ENCODE assay signal across 8 mouse cellular contexts in the genomic region with DNA sequence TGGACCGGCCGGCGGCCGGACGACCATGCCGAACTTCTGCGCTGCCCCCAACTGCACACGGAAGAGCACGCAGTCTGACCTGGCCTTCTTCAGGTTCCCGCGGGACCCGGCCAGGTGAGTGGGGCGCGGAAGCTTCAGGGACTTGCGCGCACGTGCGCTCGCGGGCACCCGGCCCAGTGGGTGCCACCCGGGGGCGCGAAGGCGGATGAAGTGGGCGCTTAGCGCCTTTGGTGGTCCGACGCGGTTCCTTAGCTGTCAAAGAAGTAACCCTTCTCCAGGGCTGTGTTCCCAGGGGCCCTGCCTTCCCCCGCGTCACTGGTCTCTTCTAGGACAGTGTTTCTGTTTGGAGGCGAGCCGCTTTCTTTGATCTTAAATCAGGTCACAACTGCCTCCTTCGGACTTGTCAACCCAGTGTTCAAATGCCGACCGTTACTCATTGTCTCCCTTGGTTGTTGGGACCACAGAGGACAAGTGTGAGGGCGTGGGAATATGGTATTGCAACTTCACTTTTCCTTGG. TPM values are rescaled to one million over a fixed set of nuclear protein-coding genes. Genes with fewer than 3 reads are reported as not detected.
DNase-seq lines count a peak whose midpoint lies in the region; ATAC-seq lines count a peak whose summit lies in the region.

No protein-coding gene starts in this region.

- ATAC-seq in heart, embryonic 14.5 days (ENCODE audit: insufficient number of reproducible peaks, insufficient read depth, low FRiP score, low read depth): 0 out of 2 replicates have a peak, but pooled peaks have one; percentile 3
- ATAC-seq in limb, embryonic 12.5 days (ENCODE audit: insufficient number of reproducible peaks, insufficient read depth, low FRiP score, low TSS enrichment, low read depth): peak; percentile 6; the same call in 1 of the 2 replicates
- ATAC-seq in midbrain, embryonic 15.5 days (replicated peaks): no peak

- H3K9me3 ChIP-seq in heart, embryonic 10.5 days: no peaks in the 10 kb centered on the region
- H3K9me3 ChIP-seq in heart, embryonic 14.5 days (ENCODE audit: control insufficient read depth, low read length): no peaks in the 10 kb centered on the region
- H3K9me3 ChIP-seq in limb, embryonic 12.5 days: no peaks in the 10 kb centered on the region
- no peaks in the 10 kb centered on the region for H3K9me3 ChIP-seq in midbrain, embryonic 15.5 days

- H3K4me1 ChIP-seq in heart, embryonic 10.5 days: peaks cover 24% of the 10 kb centered on the region
- H3K4me1 ChIP-seq in heart, embryonic 14.5 days (ENCODE audit: control insufficient read depth in 2 of 2, insufficient read depth in 2 of 2, low read length in 2 of 2): peaks cover 2 to 26% of the 10 kb centered on the region in 2 experiments; a peak in 3 of 4 replicates
- peaks cover 25% of the 10 kb centered on the region for H3K4me1 ChIP-seq in limb, embryonic 12.5 days (replicated peaks)
- H3K4me1 ChIP-seq in midbrain, embryonic 15.5 days: peaks cover 27% of the 10 kb centered on the region

- no peaks in the 10 kb centered on the region for H3K36me3 ChIP-seq in heart, embryonic 10.5 days
- no peaks in the 10 kb centered on the region for H3K36me3 ChIP-seq in heart, embryonic 14.5 days (ENCODE audit: control insufficient read depth, insufficient read depth, low read length)
- no peaks in the 10 kb centered on the region for H3K36me3 ChIP-seq in limb, embryonic 12.5 days
- H3K36me3 ChIP-seq in midbrain, embryonic 15.5 days (replicated peaks): no peaks in the 10 kb centered on the region

- peak overlapping the region; percentile 89 for H3K4me3 ChIP-seq in heart, embryonic 10.5 days
- H3K4me3 ChIP-seq in heart, embryonic 14.5 days (ENCODE audit: control insufficient read depth in 1 of 2, insufficient read depth in 1 of 2, low read depth in 1 of 2, low read length in 2 of 2): peak overlapping the region; percentile 93 to 98
- H3K4me3 ChIP-seq in limb, embryonic 12.5 days (replicated peaks): peak overlapping the region; percentile 98
- peak overlapping the region; percentile 89 for H3K4me3 ChIP-seq in midbrain, embryonic 15.5 days

- under 1% methylated on average over 38 of the region's 38 CpGs for WGBS in heart, embryonic 10.5 days
- under 1% methylated on average over 38 of the region's 38 CpGs for WGBS in heart, embryonic 14.5 days
- under 1% methylated on average over 35 of the region's 38 CpGs for WGBS in limb, embryonic 12.5 days
- WGBS in midbrain, embryonic 15.5 days: 0% methylated on average over 38 of the region's 38 CpGs

- peak overlapping the region; percentile 98 for H3K9ac ChIP-seq in heart, embryonic 14.5 days (ENCODE audit: low read length)
- H3K9ac ChIP-seq in limb, embryonic 12.5 days (replicated peaks): peak overlapping the region; percentile 93
- peak overlapping the region; percentile 87 for H3K9ac ChIP-seq in midbrain, embryonic 15.5 days

- H3K27ac ChIP-seq in heart, embryonic 10.5 days: peak overlapping the region; percentile 95
- peak overlapping the region; percentile 68 to 88 for H3K27ac ChIP-seq in heart, embryonic 14.5 days (replicated peaks in 1 of 2; ENCODE audit: control insufficient read depth in 1 of 2, insufficient read depth in 1 of 2, low read depth in 2 of 2, low read length in 2 of 2)
- H3K27ac ChIP-seq in limb, embryonic 12.5 days: peak overlapping the region; percentile 86
- peak overlapping the region; percentile 77 for H3K27ac ChIP-seq in midbrain, embryonic 15.5 days

- H3K4me2 ChIP-seq in heart, embryonic 14.5 days (ENCODE audit: low read length): peak overlapping the region; percentile 92
- H3K4me2 ChIP-seq in limb, embryonic 12.5 days: peak overlapping the region; percentile 73
- peak overlapping the region; percentile 68 for H3K4me2 ChIP-seq in midbrain, embryonic 15.5 days

- DNase-seq in heart, embryonic 10.5 days (ENCODE audit: low spot score): no peak
- no peak for DNase-seq in heart, adult 8-10 months (ENCODE audit: low spot score)
- DNase-seq in ZHBTc4 (ENCODE audit: low read depth, low spot score): peak; percentile 63
- DNase-seq in embryo, embryonic 11 days: peak; percentile 62
- peak; percentile 68 for DNase-seq in testis, postnatal 10 days (ENCODE audit: low spot score)

- no peaks in the 10 kb centered on the region for H3K27me3 ChIP-seq in heart, embryonic 10.5 days (ENCODE audit: insufficient read depth, poor library complexity, severe bottlenecking)
- H3K27me3 ChIP-seq in heart, embryonic 14.5 days (ENCODE audit: control insufficient read depth, insufficient read depth, low read length): no peaks in the 10 kb centered on the region
- H3K27me3 ChIP-seq in limb, embryonic 12.5 days: no peaks in the 10 kb centered on the region
- H3K27me3 ChIP-seq in midbrain, embryonic 15.5 days (replicated peaks): no peaks in the 10 kb centered on the region

RNA-seq across cellular contexts. Expression of gene Thap12, which starts 0.5 kb away (rescaled TPM):
- 39.5 and 40.6 TPM in 2 replicates for polyA plus RNA-seq in heart, embryonic 10.5 days (2016; fragmentation: Nextera tagmentation; extraction: Ambion mirVana)
- 10 to 100 TPM; 70.7 to 89.1 (median 82.6) TPM for total RNA-seq in heart, adult 8-10 months (2022)
- 44.9 and 48.6 TPM in 2 replicates for polyA plus RNA-seq in heart, embryonic 14.5 days (2014; fragmentation: Nextera tagmentation; extraction: Ambion mirVana)
- 85.5 and 89.9 TPM in 2 replicates for polyA plus RNA-seq in limb, embryonic 12.5 days (2016; fragmentation: Nextera tagmentation; extraction: Ambion mirVana)
- polyA plus RNA-seq in midbrain, embryonic 15.5 days (2015; fragmentation: Nextera tagmentation; extraction: Ambion mirVana): 44.2 and 47.1 TPM in 2 replicates

RNA-seq across cellular contexts. Expression of gene Emsy, which starts 46.8 kb away (rescaled TPM):
- polyA plus RNA-seq in heart, embryonic 10.5 days (2016; fragmentation: Nextera tagmentation; extraction: Ambion mirVana): 29.1 and 34.1 TPM in 2 replicates
- 10 to 100 TPM; 22.9 to 29.1 (median 25.2) TPM for total RNA-seq in heart, adult 8-10 months (2022)
- 32.7 and 34.9 TPM in 2 replicates for polyA plus RNA-seq in heart, embryonic 14.5 days (2014; fragmentation: Nextera tagmentation; extraction: Ambion mirVana)
- 28.4 and 37.1 TPM in 2 replicates for polyA plus RNA-seq in limb, embryonic 12.5 days (2016; fragmentation: Nextera tagmentation; extraction: Ambion mirVana)
- polyA plus RNA-seq in midbrain, embryonic 15.5 days (2015; fragmentation: Nextera tagmentation; extraction: Ambion mirVana): 34.4 and 40.8 TPM in 2 replicates

Comparison
In these comparisons a context has a peak if more than half of its experiments do, and no peak if none do; other contexts are left out.
1. DNase-seq: peak in ZHBTc4 (single experiment), embryo, embryonic 11 days (single experiment) and testis, postnatal 10 days (single experiment); none in heart, embryonic 10.5 days (single experiment) and heart, adult 8-10 months (single experiment).
2. Peak in every context shown above with its lines, with median percentiles within 50 percentile points of each other: H3K27ac ChIP-seq, H3K4me3 ChIP-seq, H3K4me2 ChIP-seq and H3K9ac ChIP-seq.